Mouse (Mus musculus): Measurements from ENCODE around the gene Bcas3. TPM values are rescaled to one million over a fixed set of nuclear protein-coding genes. Genes with fewer than 3 reads are reported as not detected.

Gene Bcas3
- polyA plus RNA-seq, 1 experiment: 17.0 TPM

- TF ChIP-seq CTCF (IDR thresholded peaks at IDR 0.05; ENCODE audit: borderline replicate concordance, insufficient read depth, low read length) (no peak), POLR2A (IDR thresholded peaks at IDR 0.05; ENCODE audit: low read depth, low read length) (no peak)
- Histone ChIP-seq H3K4me3 (ENCODE audit: insufficient read depth, low read length) (no peak overlapping the region), H3K27ac (ENCODE audit: insufficient read depth, low read length) (no peak overlapping the region), H3K4me1 (ENCODE audit: control insufficient read depth, insufficient read depth, low read length) (no peaks in the 10 kb centered on the region)
Measured at GRCm38 (mm10) chr11:85746373-85746772, 393.4 kb downstream of the Bcas3 start.

GRCm38 (mm10) chr11:85748891-85749290 is 395.9 kb downstream of the Bcas3 start:
- no peaks in the 10 kb centered on the region for H3K4me1 ChIP-seq (ENCODE audit: control insufficient read depth, insufficient read depth, low read length)
- no peak overlapping the region for H3K27ac ChIP-seq (ENCODE audit: insufficient read depth, low read length)
- H3K4me3 ChIP-seq (ENCODE audit: insufficient read depth, low read length): no peak overlapping the region
- TF ChIP-seq CTCF (IDR thresholded peaks at IDR 0.05; ENCODE audit: borderline replicate concordance, insufficient read depth, low read length) (no peak), POLR2A (IDR thresholded peaks at IDR 0.05; ENCODE audit: low read depth, low read length) (no peak)

DNA sequence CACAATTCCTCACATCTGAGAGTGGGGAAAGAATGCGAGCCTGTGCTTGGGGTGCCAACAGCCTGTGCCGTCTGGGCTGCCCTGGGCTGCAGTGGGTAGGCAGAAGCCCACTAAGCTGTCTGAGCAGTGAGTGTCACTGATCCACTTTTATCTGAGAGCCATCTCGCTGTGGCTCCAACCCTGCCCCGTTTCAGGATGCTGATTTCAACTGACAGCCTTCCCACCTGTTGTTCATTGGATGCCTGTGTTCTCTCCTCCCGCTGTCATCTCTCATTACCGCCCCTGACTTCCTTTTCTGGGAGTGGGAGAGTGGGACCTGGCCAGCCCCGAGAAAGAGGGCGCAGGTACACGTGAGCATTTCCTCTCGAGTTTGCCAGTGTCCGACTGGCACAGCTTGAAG is 398.2 kb downstream of the Bcas3 start:
- no peak for TF ChIP-seq POLR2A (IDR thresholded peaks at IDR 0.05; ENCODE audit: low read depth, low read length)
- TF ChIP-seq CTCF (IDR thresholded peaks at IDR 0.05; ENCODE audit: borderline replicate concordance, insufficient read depth, low read length): no peak
- no peak overlapping the region for H3K27ac ChIP-seq (ENCODE audit: insufficient read depth, low read length)

GRCm38 (mm10) chr11:85754631-85755502 is 401.9 kb downstream of the Bcas3 start:
- no peak overlapping the region for H3K4me3 ChIP-seq (ENCODE audit: insufficient read depth, low read length)
- peaks cover 2% of the 10 kb centered on the region; the same call in 1 of the 2 replicates for H3K4me1 ChIP-seq (ENCODE audit: control insufficient read depth, insufficient read depth, low read length)
- H3K27ac ChIP-seq (ENCODE audit: insufficient read depth, low read length): no peak overlapping the region
- TF ChIP-seq POLR2A (IDR thresholded peaks at IDR 0.05; ENCODE audit: low read depth, low read length) (no peak), CTCF (IDR thresholded peaks at IDR 0.05; ENCODE audit: borderline replicate concordance, insufficient read depth, low read length) (no peak)

More for the DNA sequence above, 398.2 kb downstream of the Bcas3 start:
- no peaks in the 10 kb centered on the region for H3K4me1 ChIP-seq (ENCODE audit: control insufficient read depth, insufficient read depth, low read length)
- H3K4me3 ChIP-seq (ENCODE audit: insufficient read depth, low read length): no peak overlapping the region

DNA sequence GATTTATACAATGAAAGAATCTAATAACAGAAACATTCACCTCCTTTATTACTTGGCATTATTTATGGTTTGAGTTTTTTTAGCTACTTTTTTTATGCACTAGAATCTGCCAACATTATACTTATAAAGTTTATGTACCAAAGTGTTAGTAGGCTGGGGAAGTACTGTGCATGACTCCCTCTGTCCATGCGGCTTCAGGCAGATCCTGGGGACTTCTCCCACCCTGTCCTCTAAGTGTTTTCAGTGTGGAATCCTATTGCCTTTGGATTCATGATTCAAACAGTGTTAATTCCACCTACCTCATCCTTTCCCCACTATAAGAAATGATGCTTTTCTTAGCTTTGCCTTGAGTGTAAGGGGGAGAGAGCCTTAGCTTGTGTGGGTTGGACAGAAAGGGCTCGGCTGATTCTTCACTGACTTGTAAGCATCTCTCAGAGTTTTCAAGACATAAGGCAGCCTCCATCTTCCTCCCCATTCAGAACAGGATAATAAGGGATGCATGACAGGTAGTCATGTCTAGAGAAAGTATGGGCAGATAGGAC is 402.6 kb downstream of the Bcas3 start:
- Histone ChIP-seq H3K4me3 (ENCODE audit: insufficient read depth, low read length) (no peak overlapping the region), H3K27ac (ENCODE audit: insufficient read depth, low read length) (no peak overlapping the region), H3K4me1 (ENCODE audit: control insufficient read depth, insufficient read depth, low read length) (peaks cover 4% of the 10 kb centered on the region; the same call in 1 of the 2 replicates)
- no peak for TF ChIP-seq CTCF (IDR thresholded peaks at IDR 0.05; ENCODE audit: borderline replicate concordance, insufficient read depth, low read length)
- no peak for TF ChIP-seq POLR2A (IDR thresholded peaks at IDR 0.05; ENCODE audit: low read depth, low read length)

- H3K4me1 ChIP-seq (ENCODE audit: control insufficient read depth, insufficient read depth, low read length): peaks cover 4% of the 10 kb centered on the region; the same call in 1 of the 2 replicates
- H3K27ac ChIP-seq (ENCODE audit: insufficient read depth, low read length): no peak overlapping the region
- H3K4me3 ChIP-seq (ENCODE audit: insufficient read depth, low read length): no peak overlapping the region
- no peak for TF ChIP-seq POLR2A (IDR thresholded peaks at IDR 0.05; ENCODE audit: low read depth, low read length)
Measured at GRCm38 (mm10) chr11:85758891-85759290, 405.9 kb downstream of the Bcas3 start.

- Histone ChIP-seq H3K4me3 (ENCODE audit: insufficient read depth, low read length) (no peak overlapping the region), H3K4me1 (ENCODE audit: control insufficient read depth, insufficient read depth, low read length) (peaks cover 4% of the 10 kb centered on the region; the same call in 1 of the 2 replicates), H3K27ac (ENCODE audit: insufficient read depth, low read length) (peak overlapping the region; percentile 44)
- TF ChIP-seq CTCF (IDR thresholded peaks at IDR 0.05; ENCODE audit: borderline replicate concordance, insufficient read depth, low read length) (no peak), POLR2A (IDR thresholded peaks at IDR 0.05; ENCODE audit: low read depth, low read length) (no peak)
Measured at GRCm38 (mm10) chr11:85759634-85760439, 406.9 kb downstream of the Bcas3 start.

DNA sequence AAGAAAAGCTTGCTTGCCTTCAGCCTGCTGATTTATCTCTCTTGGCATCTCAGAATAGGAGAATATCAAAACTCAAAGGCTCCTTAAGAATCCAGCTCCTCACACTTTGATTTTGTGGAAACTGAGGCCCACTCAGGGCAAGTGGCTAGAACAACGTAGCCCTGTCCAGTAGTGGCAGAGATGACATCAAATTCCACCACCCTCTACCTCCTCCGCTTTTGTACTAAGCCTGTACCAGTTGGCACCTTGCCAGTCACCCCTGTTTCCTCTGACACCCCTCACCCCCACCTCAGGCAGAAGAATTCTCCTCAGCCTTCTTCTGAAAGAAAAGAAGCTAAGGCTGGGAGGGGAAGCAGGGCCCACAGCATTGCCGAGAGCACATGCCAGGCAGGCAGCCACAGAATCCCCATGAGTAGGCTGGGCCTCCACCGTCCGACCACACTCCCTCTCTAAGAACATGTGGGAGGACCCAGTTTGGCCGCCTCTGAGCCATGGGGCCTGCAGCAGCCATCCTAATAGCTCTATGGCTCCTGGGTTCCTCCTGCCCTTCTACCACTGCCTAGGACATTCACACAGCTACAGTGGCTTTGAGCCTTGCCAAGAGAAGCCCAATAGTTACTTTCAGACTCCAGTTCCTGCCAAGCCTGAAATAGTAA is 407.6 kb downstream of the Bcas3 start:
- TF ChIP-seq CTCF (IDR thresholded peaks at IDR 0.05; ENCODE audit: borderline replicate concordance, insufficient read depth, low read length): no peak
- Histone ChIP-seq H3K4me3 (ENCODE audit: insufficient read depth, low read length) (no peak overlapping the region), H3K27ac (ENCODE audit: insufficient read depth, low read length) (peak overlapping the region; percentile 44), H3K4me1 (ENCODE audit: control insufficient read depth, insufficient read depth, low read length) (peaks cover 4% of the 10 kb centered on the region; the same call in 1 of the 2 replicates)

GRCm38 (mm10) chr11:85761170-85761569 is 408.2 kb downstream of the Bcas3 start:
- H3K27ac ChIP-seq (ENCODE audit: insufficient read depth, low read length): no peak overlapping the region
- no peak overlapping the region for H3K4me3 ChIP-seq (ENCODE audit: insufficient read depth, low read length)
- peaks cover 4% of the 10 kb centered on the region; the same call in 1 of the 2 replicates for H3K4me1 ChIP-seq (ENCODE audit: control insufficient read depth, insufficient read depth, low read length)
- TF ChIP-seq CTCF (IDR thresholded peaks at IDR 0.05; ENCODE audit: borderline replicate concordance, insufficient read depth, low read length) (no peak), POLR2A (IDR thresholded peaks at IDR 0.05; ENCODE audit: low read depth, low read length) (no peak)
